Mouse (Mus musculus): ENCODE data around the gene Dnajc2. TPM values are rescaled to one million over a fixed set of nuclear protein-coding genes. Genes with fewer than 3 reads are reported as not detected.
A peak's percentile ranks its signal among the peaks of the same experiment; 100 is the strongest.

Dnajc2 gene
- polyA plus RNA-seq (2012; rRNA removed) = 10.3 and 15.6 TPM in 2 replicates

DNA sequence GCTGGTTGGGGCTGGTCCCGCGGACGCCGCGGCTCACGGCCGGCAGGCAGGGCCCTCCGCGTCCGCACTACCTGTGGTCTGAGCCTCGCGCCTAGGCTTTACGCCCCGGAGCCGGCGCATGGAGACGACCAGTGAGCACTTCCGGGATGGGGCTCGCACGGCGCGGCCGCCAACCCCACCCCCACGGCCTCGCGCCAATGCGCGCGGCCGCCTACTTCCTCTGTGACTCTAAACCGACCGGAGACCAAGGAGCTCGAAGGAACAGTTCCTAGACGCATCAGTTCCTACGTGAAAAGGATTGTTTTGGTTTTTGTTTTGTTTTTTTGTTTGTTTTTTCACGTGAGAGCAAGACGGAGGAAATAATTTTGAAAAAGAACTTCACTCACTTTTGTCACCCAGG is at the start of gene Dnajc2, which contains the start of gene Psmc2:
Gene Dnajc2, minus strand, starts transcription at position 199 of the 400 bp plus-strand sequence.
Gene Psmc2, plus strand, starts transcription at position 231 of the 400 bp plus-strand sequence.
- DNase-seq (ENCODE audit: low read depth in 1 of 2, low spot score in 2 of 2) = peak; percentile 84 to 85
- H3K4me3 ChIP-seq (ENCODE audit: extremely low read depth, insufficient read depth, insufficient read length) = peak within 1 kb of the TSS; percentile 98
- H3K4me1 ChIP-seq (ENCODE audit: control insufficient read depth, insufficient read depth, insufficient read length) = peaks cover 2% of the 10 kb centered on the region; the same call in 1 of the 2 replicates
- H3K27ac ChIP-seq (ENCODE audit: insufficient read depth, low read length) = peak within 1 kb of the TSS; percentile 77
- no peaks in the 10 kb centered on the region for H3K27me3 ChIP-seq (ENCODE audit: control insufficient read depth, insufficient read depth, low read length)
- TF ChIP-seq POLR2A (IDR thresholded peaks at IDR 0.05; ENCODE audit: low read depth, low read length) = peak; percentile 51
- TF ChIP-seq CTCF (IDR thresholded peaks at IDR 0.05; ENCODE audit: extremely low read depth, insufficient read depth, insufficient read length, insufficient replicate concordance) = no peak
- under 1% methylated on average over 37 of the region's 37 CpGs for WGBS
- H3K36me3 ChIP-seq (ENCODE audit: control insufficient read depth, insufficient read depth, low read length) = peaks cover 15% of the 10 kb centered on the region

DNA sequence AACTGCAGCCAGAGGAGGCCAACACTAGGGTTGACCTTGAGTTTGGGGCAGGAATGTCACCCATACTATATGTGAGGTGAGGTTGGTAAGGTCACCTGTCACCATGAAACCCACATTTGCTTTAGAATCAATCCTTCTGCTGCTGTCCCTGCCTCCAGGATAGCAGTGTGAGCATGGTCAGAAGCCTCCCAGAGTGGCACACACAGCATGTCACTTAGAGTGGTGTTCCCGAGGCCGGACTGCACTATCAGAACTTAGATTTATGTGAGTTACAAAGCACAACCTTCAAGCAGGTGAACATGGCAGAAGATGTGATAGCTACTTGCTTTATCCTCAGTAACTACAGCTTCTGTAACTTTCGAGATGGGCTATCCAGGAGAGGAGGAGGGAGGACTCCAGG is 46.7 kb upstream of the Dnajc2 start:
- Histone ChIP-seq H3K4me3 (ENCODE audit: extremely low read depth, insufficient read depth, insufficient read length) (no peak overlapping the region), H3K4me1 (ENCODE audit: control insufficient read depth, insufficient read depth, insufficient read length) (no peaks in the 10 kb centered on the region; the same call in 1 of the 2 replicates), H3K27ac (ENCODE audit: insufficient read depth, low read length) (no peak overlapping the region), H3K36me3 (ENCODE audit: control insufficient read depth, insufficient read depth, low read length) (no peaks in the 10 kb centered on the region), H3K27me3 (ENCODE audit: control insufficient read depth, insufficient read depth, low read length) (no peaks in the 10 kb centered on the region)
- DNase-seq (ENCODE audit: low read depth in 1 of 2, low spot score in 2 of 2) = no peak
- TF ChIP-seq CTCF (IDR thresholded peaks at IDR 0.05; ENCODE audit: extremely low read depth, insufficient read depth, insufficient read length, insufficient replicate concordance) (no peak), POLR2A (IDR thresholded peaks at IDR 0.05; ENCODE audit: low read depth, low read length) (no peak)
- WGBS = 82% methylated on average over 3 of the region's 3 CpGs

DNA sequence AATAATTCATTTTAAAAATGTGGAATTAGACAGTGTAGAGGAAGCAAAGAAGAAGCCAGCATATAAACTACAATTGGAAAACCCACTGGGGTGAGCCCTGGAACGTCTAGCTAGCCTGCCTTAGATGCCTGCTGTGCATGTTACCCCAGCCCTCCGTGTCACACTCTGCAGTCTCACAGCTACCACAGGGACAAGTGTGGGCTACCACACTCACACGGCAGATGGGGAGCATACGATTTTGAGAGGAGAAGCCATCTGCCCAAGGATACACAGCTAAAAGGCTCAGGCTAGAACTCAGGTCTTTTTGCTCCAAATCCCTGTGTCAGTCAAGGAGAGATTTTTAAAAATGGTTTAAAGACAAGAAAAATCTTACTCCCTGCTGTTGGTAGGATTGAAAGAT is 43.8 kb upstream of the Dnajc2 start:
- H3K27ac ChIP-seq (ENCODE audit: insufficient read depth, low read length) = no peak overlapping the region
- no peaks in the 10 kb centered on the region; the same call in 1 of the 2 replicates for H3K4me1 ChIP-seq (ENCODE audit: control insufficient read depth, insufficient read depth, insufficient read length)
- no peak for TF ChIP-seq POLR2A (IDR thresholded peaks at IDR 0.05; ENCODE audit: low read depth, low read length)
- no peak for TF ChIP-seq CTCF (IDR thresholded peaks at IDR 0.05; ENCODE audit: extremely low read depth, insufficient read depth, insufficient read length, insufficient replicate concordance)
- H3K36me3 ChIP-seq (ENCODE audit: control insufficient read depth, insufficient read depth, low read length) = no peaks in the 10 kb centered on the region
- no peaks in the 10 kb centered on the region for H3K27me3 ChIP-seq (ENCODE audit: control insufficient read depth, insufficient read depth, low read length)
- no peak overlapping the region for H3K4me3 ChIP-seq (ENCODE audit: extremely low read depth, insufficient read depth, insufficient read length)
- no peak for DNase-seq (ENCODE audit: low read depth in 1 of 2, low spot score in 2 of 2)
- WGBS = 77% methylated on average over 4 of the region's 4 CpGs

DNA sequence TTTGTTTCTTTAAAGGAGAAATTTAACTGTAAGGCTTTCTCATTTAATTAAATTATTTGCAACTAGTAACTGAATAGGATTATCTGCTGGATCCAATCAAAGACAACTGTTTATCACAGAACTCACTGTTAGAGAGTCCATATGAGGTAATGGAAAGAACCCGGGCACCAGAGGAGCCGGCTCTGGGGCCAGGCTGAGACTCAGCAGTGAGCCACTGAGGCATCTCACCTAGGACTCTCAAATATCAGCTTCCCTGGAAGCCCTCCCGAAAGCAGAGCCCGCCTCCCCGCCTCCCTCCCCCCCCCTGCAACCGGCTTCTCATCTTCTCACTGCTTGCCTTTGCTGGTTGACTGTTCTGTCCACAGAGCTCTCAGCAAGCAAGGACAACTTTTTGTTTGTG is 42.6 kb upstream of the Dnajc2 start:
- H3K27me3 ChIP-seq (ENCODE audit: control insufficient read depth, insufficient read depth, low read length) = no peaks in the 10 kb centered on the region
- no peak overlapping the region for H3K4me3 ChIP-seq (ENCODE audit: extremely low read depth, insufficient read depth, insufficient read length)
- no peak for DNase-seq (ENCODE audit: low read depth in 1 of 2, low spot score in 2 of 2)
- WGBS = 72% methylated on average over 6 of the region's 6 CpGs
- H3K27ac ChIP-seq (ENCODE audit: insufficient read depth, low read length) = no peak overlapping the region
- TF ChIP-seq CTCF (IDR thresholded peaks at IDR 0.05; ENCODE audit: extremely low read depth, insufficient read depth, insufficient read length, insufficient replicate concordance) (no peak), POLR2A (IDR thresholded peaks at IDR 0.05; ENCODE audit: low read depth, low read length) (no peak)
- no peaks in the 10 kb centered on the region; the same call in 1 of the 2 replicates for H3K4me1 ChIP-seq (ENCODE audit: control insufficient read depth, insufficient read depth, insufficient read length)
- no peaks in the 10 kb centered on the region for H3K36me3 ChIP-seq (ENCODE audit: control insufficient read depth, insufficient read depth, low read length)

DNA sequence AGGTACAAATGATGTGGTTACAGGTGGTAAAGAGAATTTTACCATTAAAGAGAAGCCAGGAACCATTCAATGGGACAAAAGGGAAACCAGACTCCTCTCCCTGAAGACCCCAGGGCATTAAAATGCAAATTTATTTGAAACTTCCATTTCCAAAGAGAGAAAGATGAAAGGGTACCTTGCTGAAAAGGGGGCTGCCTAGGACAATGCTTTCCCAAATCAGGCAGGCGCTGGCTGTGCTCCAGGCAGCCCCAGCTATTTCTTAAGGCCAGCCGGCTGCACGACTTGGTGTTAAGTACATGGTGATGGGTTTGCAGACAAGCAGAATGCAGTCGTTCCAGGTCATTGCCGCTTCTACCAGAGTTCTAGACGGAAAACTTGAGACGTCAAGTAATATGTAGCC is 41.3 kb upstream of the Dnajc2 start:
- H3K27me3 ChIP-seq (ENCODE audit: control insufficient read depth, insufficient read depth, low read length) = no peaks in the 10 kb centered on the region
- H3K27ac ChIP-seq (ENCODE audit: insufficient read depth, low read length) = no peak overlapping the region
- H3K4me1 ChIP-seq (ENCODE audit: control insufficient read depth, insufficient read depth, insufficient read length) = no peaks in the 10 kb centered on the region; the same call in 1 of the 2 replicates
- no peak for TF ChIP-seq CTCF (IDR thresholded peaks at IDR 0.05; ENCODE audit: extremely low read depth, insufficient read depth, insufficient read length, insufficient replicate concordance)
- TF ChIP-seq POLR2A (IDR thresholded peaks at IDR 0.05; ENCODE audit: low read depth, low read length) = no peak
- 90% methylated on average over 7 of the region's 7 CpGs for WGBS
- no peak overlapping the region for H3K4me3 ChIP-seq (ENCODE audit: extremely low read depth, insufficient read depth, insufficient read length)
- DNase-seq (ENCODE audit: low read depth in 1 of 2, low spot score in 2 of 2) = no peak
- no peaks in the 10 kb centered on the region for H3K36me3 ChIP-seq (ENCODE audit: control insufficient read depth, insufficient read depth, low read length)

DNA sequence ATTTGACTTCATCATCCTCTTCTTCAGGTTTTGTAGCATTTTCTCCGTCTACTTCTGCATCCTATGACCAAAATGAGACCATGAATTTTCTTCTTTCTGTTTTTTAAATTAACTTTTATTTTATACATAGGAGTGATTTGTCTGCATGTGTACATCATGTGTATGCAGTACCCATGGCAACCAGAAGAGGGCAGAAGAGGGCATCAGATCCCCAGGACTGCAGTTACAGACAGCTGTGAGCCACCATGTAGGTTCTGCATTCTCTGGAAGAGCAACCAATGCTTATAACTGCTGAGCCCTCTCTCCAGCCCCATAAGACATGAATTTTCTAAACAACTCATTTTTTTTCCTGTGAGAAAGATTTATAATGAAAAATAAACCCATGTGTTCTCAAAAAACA is 28.9 kb upstream of the Dnajc2 start:
- Histone ChIP-seq H3K36me3 (ENCODE audit: control insufficient read depth, insufficient read depth, low read length) (no peaks in the 10 kb centered on the region), H3K27ac (ENCODE audit: insufficient read depth, low read length) (no peak overlapping the region), H3K4me1 (ENCODE audit: control insufficient read depth, insufficient read depth, insufficient read length) (no peaks in the 10 kb centered on the region), H3K27me3 (ENCODE audit: control insufficient read depth, insufficient read depth, low read length) (no peaks in the 10 kb centered on the region), H3K4me3 (ENCODE audit: extremely low read depth, insufficient read depth, insufficient read length) (no peak overlapping the region)
- DNase-seq (ENCODE audit: low read depth in 1 of 2, low spot score in 2 of 2) = peak in 1 of 2 experiments; percentile 12
- WGBS = 79% methylated on average over 1 of the region's 1 CpGs
- TF ChIP-seq POLR2A (IDR thresholded peaks at IDR 0.05; ENCODE audit: low read depth, low read length) = no peak
- no peak for TF ChIP-seq CTCF (IDR thresholded peaks at IDR 0.05; ENCODE audit: extremely low read depth, insufficient read depth, insufficient read length, insufficient replicate concordance)

DNA sequence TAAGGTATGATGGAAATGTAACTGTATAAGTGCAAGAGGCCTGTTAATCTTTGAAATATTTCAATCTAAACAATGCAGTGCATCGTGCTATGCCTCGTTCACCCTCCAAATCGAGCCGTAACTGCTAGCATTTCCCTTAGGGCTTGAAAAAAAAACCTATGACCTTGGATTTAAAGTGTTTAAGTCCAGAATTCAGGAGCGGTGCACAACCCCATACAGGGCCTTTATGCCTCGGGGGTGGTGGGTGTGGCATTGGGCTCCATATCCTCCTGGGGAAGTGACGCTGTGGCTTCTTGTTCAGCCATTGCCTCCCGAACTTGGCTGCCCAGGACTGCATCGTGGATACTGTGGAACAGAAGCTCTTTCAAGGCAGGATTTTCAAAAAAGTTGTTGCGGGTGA is 25.9 kb upstream of the Dnajc2 start:
- DNase-seq (ENCODE audit: low read depth in 1 of 2, low spot score in 2 of 2) = no peak
- Histone ChIP-seq H3K27ac (ENCODE audit: insufficient read depth, low read length) (no peak overlapping the region), H3K27me3 (ENCODE audit: control insufficient read depth, insufficient read depth, low read length) (no peaks in the 10 kb centered on the region), H3K4me3 (ENCODE audit: extremely low read depth, insufficient read depth, insufficient read length) (no peak overlapping the region), H3K36me3 (ENCODE audit: control insufficient read depth, insufficient read depth, low read length) (no peaks in the 10 kb centered on the region), H3K4me1 (ENCODE audit: control insufficient read depth, insufficient read depth, insufficient read length) (no peaks in the 10 kb centered on the region)
- 80% methylated on average over 10 of the region's 10 CpGs for WGBS
- TF ChIP-seq POLR2A (IDR thresholded peaks at IDR 0.05; ENCODE audit: low read depth, low read length) (no peak), CTCF (IDR thresholded peaks at IDR 0.05; ENCODE audit: extremely low read depth, insufficient read depth, insufficient read length, insufficient replicate concordance) (no peak)

Measured in spleen, adult 2 months (tissue).